Mouse (Mus musculus): ENCODE data around the gene Ahdc1. TPM values are rescaled to one million over a fixed set of nuclear protein-coding genes. Genes with fewer than 3 reads are reported as not detected.

The Ahdc1 gene
- polyA plus RNA-seq, 2 experiments = 0.53 to 1.3 TPM

- H3K27ac ChIP-seq = no peak overlapping the region
- no peak for TF ChIP-seq EP300 (IDR thresholded peaks at IDR 0.05; ENCODE audit: low read depth)
- H3K4me3 ChIP-seq (ENCODE audit: insufficient read depth in 1 of 2, low read depth in 2 of 2, low read length in 2 of 2) = no peak overlapping the region
- ATAC-seq (ENCODE audit: insufficient read depth) = no peak
- peaks cover 0 to 11% of the 10 kb centered on the region in 2 experiments; a peak in 2 of 4 replicates for H3K4me1 ChIP-seq (replicated peaks; ENCODE audit: control insufficient read depth in 2 of 2, insufficient read depth in 2 of 2, low read length in 1 of 2)
- H3K36me3 ChIP-seq (replicated peaks; ENCODE audit: control insufficient read depth, insufficient read depth, low read depth) = no peaks in the 10 kb centered on the region
- no peak overlapping the region for H3K4me2 ChIP-seq (ENCODE audit: low read depth)
- H3K9me3 ChIP-seq (ENCODE audit: control insufficient read depth, low read length) = no peaks in the 10 kb centered on the region
- DNase-seq (ENCODE audit: low read depth in 3 of 3, low spot score in 3 of 3) = no peak
- peaks cover 37% of the 10 kb centered on the region for H3K27me3 ChIP-seq (ENCODE audit: control insufficient read depth, insufficient read depth, low read length)
- WGBS (ENCODE audit: insufficient replicate concordance) = 52% methylated on average over 8 of the region's 8 CpGs
- H3K9ac ChIP-seq (replicated peaks) = no peak overlapping the region
Measured at GRCm38 (mm10) chr4:132973186-132973585, 37.9 kb upstream of the Ahdc1 start.

- TF ChIP-seq EP300 (IDR thresholded peaks at IDR 0.05; ENCODE audit: low read depth) (no peak), CTCF (IDR thresholded peaks at IDR 0.05; ENCODE audit: low read depth) (no peak)
- no peaks in the 10 kb centered on the region for H3K36me3 ChIP-seq (replicated peaks; ENCODE audit: control insufficient read depth, insufficient read depth, low read depth)
- no peak for ATAC-seq (ENCODE audit: insufficient read depth)
- WGBS (ENCODE audit: insufficient replicate concordance) = 3% methylated on average over 21 of the region's 21 CpGs
- H3K27me3 ChIP-seq (ENCODE audit: control insufficient read depth, insufficient read depth, low read length) = peaks cover 37% of the 10 kb centered on the region
- H3K9ac ChIP-seq (replicated peaks) = no peak within 1 kb of the TSS
- peak within 1 kb of the TSS; percentile 32 for H3K4me2 ChIP-seq (ENCODE audit: low read depth)
- DNase-seq (ENCODE audit: low read depth in 3 of 3, low spot score in 3 of 3) = no peak
- H3K9me3 ChIP-seq (ENCODE audit: control insufficient read depth, low read length) = no peaks in the 10 kb centered on the region
- H3K4me1 ChIP-seq (replicated peaks; ENCODE audit: control insufficient read depth in 2 of 2, insufficient read depth in 2 of 2, low read length in 1 of 2) = peaks cover 0 to 11% of the 10 kb centered on the region in 2 experiments; a peak in 2 of 4 replicates
- no peak within 1 kb of the TSS for H3K27ac ChIP-seq
- peak within 1 kb of the TSS in 1 of 2 experiments; percentile 5; a peak in 1 of 4 replicates for H3K4me3 ChIP-seq (ENCODE audit: insufficient read depth in 1 of 2, low read depth in 2 of 2, low read length in 2 of 2)
Measured at GRCm38 (mm10) chr4:132973814-132974398, 37.2 kb upstream of the Ahdc1 start, which contains the start of gene Fgr. Gene Fgr (plus strand): TSS chr4:132974095.

GRCm38 (mm10) chr4:132974904-132975303 is 36.2 kb upstream of the Ahdc1 start:
- H3K9ac ChIP-seq (replicated peaks) = no peak overlapping the region
- 3% methylated on average over 15 of the region's 15 CpGs for WGBS (ENCODE audit: insufficient replicate concordance)

GRCm38 (mm10) chr4:132975791-132976190 is 35.3 kb upstream of the Ahdc1 start:
- H3K4me3 ChIP-seq (ENCODE audit: insufficient read depth in 1 of 2, low read depth in 2 of 2, low read length in 2 of 2) = no peak overlapping the region
- peaks cover 37% of the 10 kb centered on the region for H3K27me3 ChIP-seq (ENCODE audit: control insufficient read depth, insufficient read depth, low read length)

More at GRCm38 (mm10) chr4:132974904-132975303, 36.2 kb upstream of the Ahdc1 start:
- H3K27ac ChIP-seq = no peak overlapping the region
- H3K4me1 ChIP-seq (replicated peaks; ENCODE audit: control insufficient read depth in 2 of 2, insufficient read depth in 2 of 2, low read length in 1 of 2) = peaks cover 0 to 11% of the 10 kb centered on the region in 2 experiments; a peak in 2 of 4 replicates
- DNase-seq (ENCODE audit: low read depth in 3 of 3, low spot score in 3 of 3) = no peak
- no peaks in the 10 kb centered on the region for H3K36me3 ChIP-seq (replicated peaks; ENCODE audit: control insufficient read depth, insufficient read depth, low read depth)
- H3K27me3 ChIP-seq (ENCODE audit: control insufficient read depth, insufficient read depth, low read length) = peaks cover 37% of the 10 kb centered on the region
- TF ChIP-seq EP300 (IDR thresholded peaks at IDR 0.05; ENCODE audit: low read depth) (no peak), CTCF (IDR thresholded peaks at IDR 0.05; ENCODE audit: low read depth) (no peak)
- no peaks in the 10 kb centered on the region for H3K9me3 ChIP-seq (ENCODE audit: control insufficient read depth, low read length)
- no peak for ATAC-seq (ENCODE audit: insufficient read depth)
- H3K4me2 ChIP-seq (ENCODE audit: low read depth) = peak overlapping the region; percentile 21; the same call in 1 of the 2 replicates
- no peak overlapping the region for H3K4me3 ChIP-seq (ENCODE audit: insufficient read depth in 1 of 2, low read depth in 2 of 2, low read length in 2 of 2)

GRCm38 (mm10) chr4:132976729-132977128 is 34.3 kb upstream of the Ahdc1 start:
- Histone ChIP-seq H3K27me3 (ENCODE audit: control insufficient read depth, insufficient read depth, low read length) (peaks cover 37% of the 10 kb centered on the region), H3K36me3 (replicated peaks; ENCODE audit: control insufficient read depth, insufficient read depth, low read depth) (no peaks in the 10 kb centered on the region), H3K4me2 (ENCODE audit: low read depth) (no peak overlapping the region), H3K27ac (no peak overlapping the region), H3K4me3 (ENCODE audit: insufficient read depth in 1 of 2, low read depth in 2 of 2, low read length in 2 of 2) (no peak overlapping the region), H3K9me3 (ENCODE audit: control insufficient read depth, low read length) (no peaks in the 10 kb centered on the region), H3K9ac (replicated peaks) (no peak overlapping the region), H3K4me1 (replicated peaks; ENCODE audit: control insufficient read depth in 2 of 2, insufficient read depth in 2 of 2, low read length in 1 of 2) (peaks cover 0 to 11% of the 10 kb centered on the region in 2 experiments; a peak in 2 of 4 replicates)
- TF ChIP-seq CTCF (IDR thresholded peaks at IDR 0.05; ENCODE audit: low read depth) = no peak
- TF ChIP-seq EP300 (IDR thresholded peaks at IDR 0.05; ENCODE audit: low read depth) = no peak
- ATAC-seq (ENCODE audit: insufficient read depth) (no peak), DNase-seq (ENCODE audit: low read depth in 3 of 3, low spot score in 3 of 3) (no peak)
- 7% methylated on average over 6 of the region's 6 CpGs for WGBS (ENCODE audit: insufficient replicate concordance)

More at GRCm38 (mm10) chr4:132975791-132976190, 35.3 kb upstream of the Ahdc1 start:
- TF ChIP-seq EP300 (IDR thresholded peaks at IDR 0.05; ENCODE audit: low read depth) = no peak
- TF ChIP-seq CTCF (IDR thresholded peaks at IDR 0.05; ENCODE audit: low read depth) = no peak
- Histone ChIP-seq H3K9me3 (ENCODE audit: control insufficient read depth, low read length) (no peaks in the 10 kb centered on the region), H3K4me1 (replicated peaks; ENCODE audit: control insufficient read depth in 2 of 2, insufficient read depth in 2 of 2, low read length in 1 of 2) (peaks cover 0 to 11% of the 10 kb centered on the region in 2 experiments; a peak in 2 of 4 replicates), H3K27ac (no peak overlapping the region), H3K36me3 (replicated peaks; ENCODE audit: control insufficient read depth, insufficient read depth, low read depth) (no peaks in the 10 kb centered on the region), H3K4me2 (ENCODE audit: low read depth) (no peak overlapping the region), H3K9ac (replicated peaks) (no peak overlapping the region)
- 22% methylated on average over 3 of the region's 3 CpGs for WGBS (ENCODE audit: insufficient replicate concordance)
- DNase-seq (ENCODE audit: low read depth in 3 of 3, low spot score in 3 of 3) (no peak), ATAC-seq (ENCODE audit: insufficient read depth) (no peak)

Measured in liver, embryonic 14.5 days (tissue).